Mouse (Mus musculus): ENCODE measurements around the gene Irak1. TPM values are rescaled to one million over a fixed set of nuclear protein-coding genes. Genes with fewer than 3 reads are reported as not detected.
A peak's percentile ranks its signal among the peaks of the same experiment; 100 is the strongest.

Gene Irak1
- polyA plus RNA-seq, 1 experiment from 2014 or later: 64.8 TPM

DNA sequence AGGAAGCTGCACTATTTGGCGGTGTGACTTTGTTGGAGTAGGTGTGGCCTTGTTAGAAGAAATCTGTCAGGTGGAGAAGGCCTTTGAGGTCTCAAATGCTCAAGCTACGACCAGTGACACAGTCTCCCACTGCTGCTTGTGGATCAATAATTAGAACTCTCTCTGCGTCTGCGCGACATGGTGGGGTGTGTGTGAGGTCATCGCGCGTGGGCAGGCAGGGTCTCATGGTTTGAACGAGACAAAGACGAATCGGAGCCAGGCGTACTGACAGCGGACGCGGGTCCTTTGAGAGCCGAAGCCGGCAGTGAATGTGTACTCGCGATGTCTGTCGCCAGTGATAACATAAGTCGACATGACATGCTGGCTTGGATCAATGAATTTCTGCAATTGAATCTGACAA lies 17.3 kb downstream of the Irak1 start:
- 87% methylated on average over 21 of the region's 21 CpGs for WGBS
- Histone ChIP-seq H3K9ac (ENCODE audit: low read depth, low read length) (no peak overlapping the region), H3K4me2 (replicated peaks; ENCODE audit: low read depth, low read length) (no peak overlapping the region), H3K4me1 (ENCODE audit: control insufficient read depth, insufficient read depth, low read length) (no peaks in the 10 kb centered on the region), H3K27me3 (ENCODE audit: control insufficient read depth, insufficient read depth, low read length) (no peaks in the 10 kb centered on the region), H3K27ac (ENCODE audit: low read depth, low read length) (no peak overlapping the region), H3K4me3 (ENCODE audit: low read length) (no peak overlapping the region), H3K9me3 (ENCODE audit: control insufficient read depth, low read length) (no peaks in the 10 kb centered on the region), H3K36me3 (ENCODE audit: control insufficient read depth, insufficient read depth, low read length) (no peaks in the 10 kb centered on the region)
- ATAC-seq (ENCODE audit: low FRiP score, low TSS enrichment): no peak

DNA sequence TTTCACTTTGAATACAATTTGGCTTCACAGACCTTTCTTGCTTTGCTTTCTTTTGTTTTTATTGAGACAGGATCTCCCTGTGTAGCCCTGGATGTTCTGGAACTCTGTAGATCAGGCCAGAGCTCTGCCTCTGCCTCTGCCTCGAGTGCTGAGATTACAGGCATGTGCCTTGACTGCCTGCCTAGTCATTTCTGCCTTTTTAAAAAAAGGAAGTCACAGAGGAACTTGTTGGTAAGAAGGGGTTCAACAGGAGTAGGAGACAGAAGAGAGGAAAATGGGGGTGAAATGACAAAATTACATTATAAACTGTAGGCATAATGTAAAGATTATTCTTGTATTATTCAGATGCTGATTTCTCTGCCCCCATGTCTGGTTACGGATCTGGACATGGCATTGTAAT lies 20.1 kb downstream of the Irak1 start:
- no peaks in the 10 kb centered on the region for H3K27me3 ChIP-seq (ENCODE audit: control insufficient read depth, insufficient read depth, low read length)
- no peak for ATAC-seq (ENCODE audit: low FRiP score, low TSS enrichment)
- no peaks in the 10 kb centered on the region for H3K9me3 ChIP-seq (ENCODE audit: control insufficient read depth, low read length)
- no peaks in the 10 kb centered on the region for H3K36me3 ChIP-seq (ENCODE audit: control insufficient read depth, insufficient read depth, low read length)
- no peak overlapping the region for H3K4me3 ChIP-seq (ENCODE audit: low read length)
- H3K4me1 ChIP-seq (ENCODE audit: control insufficient read depth, insufficient read depth, low read length): no peaks in the 10 kb centered on the region
- 76% methylated on average over 2 of the region's 2 CpGs for WGBS
- H3K9ac ChIP-seq (ENCODE audit: low read depth, low read length): no peak overlapping the region
- H3K27ac ChIP-seq (ENCODE audit: low read depth, low read length): no peak overlapping the region
- no peak overlapping the region for H3K4me2 ChIP-seq (replicated peaks; ENCODE audit: low read depth, low read length)

DNA sequence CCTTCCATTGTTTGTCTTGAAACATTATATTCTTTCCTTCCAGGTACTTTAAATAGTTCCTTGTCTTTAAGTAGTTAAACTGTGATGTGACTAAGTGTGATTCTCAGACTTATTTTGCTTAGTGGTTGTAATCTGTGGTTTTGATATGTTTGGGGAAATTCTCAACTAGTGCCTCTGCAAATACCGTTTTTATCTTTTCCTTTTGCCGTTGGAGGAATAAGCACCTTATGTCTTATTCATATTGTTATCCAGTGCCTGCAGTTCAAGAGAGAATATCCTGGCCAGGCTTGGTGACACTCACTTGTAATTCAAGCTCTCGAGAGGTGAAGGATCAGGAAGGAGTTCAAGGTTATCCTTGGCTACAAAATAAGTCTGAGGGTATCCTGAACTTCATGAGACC lies 22.7 kb downstream of the Irak1 start:
- Histone ChIP-seq H3K4me1 (ENCODE audit: control insufficient read depth, insufficient read depth, low read length) (no peaks in the 10 kb centered on the region), H3K4me2 (replicated peaks; ENCODE audit: low read depth, low read length) (no peak overlapping the region), H3K9me3 (ENCODE audit: control insufficient read depth, low read length) (no peaks in the 10 kb centered on the region), H3K9ac (ENCODE audit: low read depth, low read length) (no peak overlapping the region), H3K36me3 (ENCODE audit: control insufficient read depth, insufficient read depth, low read length) (no peaks in the 10 kb centered on the region), H3K4me3 (ENCODE audit: low read length) (no peak overlapping the region), H3K27ac (ENCODE audit: low read depth, low read length) (no peak overlapping the region), H3K27me3 (ENCODE audit: control insufficient read depth, insufficient read depth, low read length) (no peaks in the 10 kb centered on the region)
- WGBS: 53% methylated on average over 3 of the region's 3 CpGs
- no peak for ATAC-seq (ENCODE audit: low FRiP score, low TSS enrichment)

DNA sequence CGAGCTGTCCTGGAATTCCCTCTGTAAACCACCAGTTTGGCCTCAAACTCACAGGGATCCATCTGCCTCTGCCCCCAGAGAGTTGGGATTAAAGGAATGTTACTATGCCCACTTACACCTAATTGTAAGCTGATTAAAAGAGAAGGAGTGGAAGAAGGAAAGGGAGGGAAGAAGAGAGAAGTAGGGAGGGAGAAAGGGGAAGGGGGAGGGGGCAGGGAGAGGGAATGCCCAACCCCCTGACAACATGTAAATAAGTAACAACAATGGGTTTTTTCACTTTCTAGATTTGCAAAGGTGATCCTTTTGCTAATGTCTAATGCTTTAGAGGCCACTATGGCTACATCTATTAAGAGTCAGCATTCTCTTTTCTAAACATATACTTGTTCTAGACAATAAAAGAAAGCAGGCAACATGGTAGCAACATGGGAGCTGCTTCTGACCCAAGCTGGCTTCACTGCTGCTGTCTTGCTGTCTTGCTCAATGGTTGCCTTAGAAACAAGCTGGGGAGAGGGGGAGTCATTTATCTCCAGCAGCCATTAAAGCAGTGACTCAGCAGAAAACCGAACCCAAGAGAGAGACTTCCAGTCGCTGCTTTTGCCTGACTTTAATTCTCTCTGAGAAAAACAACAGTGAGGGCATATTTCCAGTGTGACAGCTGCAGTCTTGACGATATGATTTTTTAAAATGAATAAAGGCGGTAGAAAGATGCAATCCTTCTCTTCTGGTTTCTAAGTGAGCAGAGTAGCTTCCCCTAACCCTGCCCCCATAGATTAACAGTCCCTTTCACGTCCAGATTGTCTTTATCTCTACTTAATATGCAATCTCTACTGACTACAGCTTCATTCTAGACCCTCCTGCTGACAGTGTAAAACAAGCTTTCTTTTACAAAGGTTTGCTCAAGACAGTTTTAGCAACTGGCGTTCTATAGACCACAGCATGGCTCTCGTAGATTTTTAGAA lies 24.5 kb downstream of the Irak1 start:
- Histone ChIP-seq H3K4me2 (replicated peaks; ENCODE audit: low read depth, low read length) (no peak overlapping the region), H3K27me3 (ENCODE audit: control insufficient read depth, insufficient read depth, low read length) (no peaks in the 10 kb centered on the region), H3K27ac (ENCODE audit: low read depth, low read length) (peak overlapping the region; percentile 47), H3K4me3 (ENCODE audit: low read length) (no peak overlapping the region), H3K4me1 (ENCODE audit: control insufficient read depth, insufficient read depth, low read length) (no peaks in the 10 kb centered on the region), H3K9ac (ENCODE audit: low read depth, low read length) (no peak overlapping the region), H3K36me3 (ENCODE audit: control insufficient read depth, insufficient read depth, low read length) (no peaks in the 10 kb centered on the region), H3K9me3 (ENCODE audit: control insufficient read depth, low read length) (no peaks in the 10 kb centered on the region)
- peak; percentile 84 for ATAC-seq (ENCODE audit: low FRiP score, low TSS enrichment)
- 33% methylated on average over 8 of the region's 8 CpGs for WGBS

DNA sequence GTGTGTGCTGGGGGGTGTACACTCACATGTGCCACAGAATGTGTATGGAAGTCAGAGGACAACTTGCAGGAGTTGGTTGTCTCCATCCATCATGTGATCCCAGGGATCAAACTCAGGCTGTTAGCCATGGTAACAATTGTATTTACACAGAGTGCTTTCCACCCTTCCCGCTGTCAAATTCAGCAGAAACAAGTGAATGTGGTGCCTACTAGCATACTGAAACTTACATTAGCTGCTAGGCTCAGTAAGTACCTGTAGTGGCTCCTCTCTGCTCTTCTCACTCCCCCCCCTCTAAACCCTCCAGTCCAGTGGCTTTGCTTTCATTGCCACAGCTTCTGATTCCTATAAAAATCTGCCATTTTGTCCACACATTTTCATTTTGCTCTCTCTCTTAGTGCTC lies 45.9 kb downstream of the Irak1 start:
- Histone ChIP-seq H3K4me3 (ENCODE audit: low read length) (no peak overlapping the region), H3K36me3 (ENCODE audit: control insufficient read depth, insufficient read depth, low read length) (no peaks in the 10 kb centered on the region), H3K27me3 (ENCODE audit: control insufficient read depth, insufficient read depth, low read length) (no peaks in the 10 kb centered on the region), H3K4me1 (ENCODE audit: control insufficient read depth, insufficient read depth, low read length) (no peaks in the 10 kb centered on the region), H3K27ac (ENCODE audit: low read depth, low read length) (no peak overlapping the region), H3K4me2 (replicated peaks; ENCODE audit: low read depth, low read length) (no peak overlapping the region), H3K9me3 (ENCODE audit: control insufficient read depth, low read length) (no peaks in the 10 kb centered on the region), H3K9ac (ENCODE audit: low read depth, low read length) (no peak overlapping the region)
- WGBS: 83% methylated on average over 1 of the region's 1 CpGs
- no peak for ATAC-seq (ENCODE audit: low FRiP score, low TSS enrichment)

DNA sequence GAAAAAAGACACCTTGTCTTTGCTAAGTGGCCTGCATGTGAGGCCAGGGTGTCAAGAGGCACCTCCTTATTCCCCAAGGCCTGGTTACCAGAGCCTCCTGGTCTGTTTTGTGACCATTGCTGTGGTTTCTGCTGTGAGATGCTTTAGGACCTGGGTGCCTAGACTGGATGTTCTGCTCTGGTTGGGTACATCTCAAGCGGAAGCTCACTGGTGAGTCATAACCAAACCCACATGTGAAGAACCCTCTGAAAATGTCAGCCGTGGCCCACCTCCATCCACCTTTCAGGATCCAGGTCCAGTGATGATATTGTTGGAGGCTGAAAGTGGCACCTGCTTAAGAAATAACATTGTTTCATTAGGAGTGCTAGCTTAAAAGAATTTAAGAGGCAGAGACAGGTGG lies 47.4 kb downstream of the Irak1 start:
- Histone ChIP-seq H3K9me3 (ENCODE audit: control insufficient read depth, low read length) (no peaks in the 10 kb centered on the region), H3K36me3 (ENCODE audit: control insufficient read depth, insufficient read depth, low read length) (no peaks in the 10 kb centered on the region), H3K4me3 (ENCODE audit: low read length) (no peak overlapping the region), H3K4me2 (replicated peaks; ENCODE audit: low read depth, low read length) (no peak overlapping the region), H3K9ac (ENCODE audit: low read depth, low read length) (no peak overlapping the region), H3K27me3 (ENCODE audit: control insufficient read depth, insufficient read depth, low read length) (no peaks in the 10 kb centered on the region), H3K27ac (ENCODE audit: low read depth, low read length) (no peak overlapping the region), H3K4me1 (ENCODE audit: control insufficient read depth, insufficient read depth, low read length) (no peaks in the 10 kb centered on the region)
- WGBS: 95% methylated on average over 2 of the region's 2 CpGs
- no peak for ATAC-seq (ENCODE audit: low FRiP score, low TSS enrichment)

DNA sequence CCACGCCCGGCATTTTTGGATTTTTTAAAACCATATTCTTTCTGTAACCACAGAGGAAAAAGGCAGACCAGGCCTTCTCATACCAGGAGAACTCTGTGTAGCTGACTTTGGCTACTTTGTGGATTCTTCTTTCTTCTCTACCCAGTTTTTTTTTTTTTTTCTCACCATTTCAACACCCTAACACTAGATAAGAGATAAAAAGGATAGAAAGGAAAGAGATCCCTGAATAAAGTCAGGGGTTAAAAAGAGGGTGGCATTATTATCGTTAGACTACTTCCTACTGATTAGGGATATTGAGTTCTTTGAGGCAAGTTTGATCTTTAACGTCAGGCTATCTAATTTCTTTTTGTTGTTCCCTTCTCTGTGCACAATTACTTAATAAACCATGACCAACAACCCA lies 50.9 kb downstream of the Irak1 start:
- no peak for ATAC-seq (ENCODE audit: low FRiP score, low TSS enrichment)
- Histone ChIP-seq H3K4me2 (replicated peaks; ENCODE audit: low read depth, low read length) (no peak overlapping the region), H3K9ac (ENCODE audit: low read depth, low read length) (no peak overlapping the region), H3K9me3 (ENCODE audit: control insufficient read depth, low read length) (no peaks in the 10 kb centered on the region), H3K4me3 (ENCODE audit: low read length) (no peak overlapping the region), H3K4me1 (ENCODE audit: control insufficient read depth, insufficient read depth, low read length) (no peaks in the 10 kb centered on the region), H3K27me3 (ENCODE audit: control insufficient read depth, insufficient read depth, low read length) (no peaks in the 10 kb centered on the region), H3K36me3 (ENCODE audit: control insufficient read depth, insufficient read depth, low read length) (no peaks in the 10 kb centered on the region), H3K27ac (ENCODE audit: low read depth, low read length) (no peak overlapping the region)
- 79% methylated on average over 4 of the region's 4 CpGs for WGBS

DNA sequence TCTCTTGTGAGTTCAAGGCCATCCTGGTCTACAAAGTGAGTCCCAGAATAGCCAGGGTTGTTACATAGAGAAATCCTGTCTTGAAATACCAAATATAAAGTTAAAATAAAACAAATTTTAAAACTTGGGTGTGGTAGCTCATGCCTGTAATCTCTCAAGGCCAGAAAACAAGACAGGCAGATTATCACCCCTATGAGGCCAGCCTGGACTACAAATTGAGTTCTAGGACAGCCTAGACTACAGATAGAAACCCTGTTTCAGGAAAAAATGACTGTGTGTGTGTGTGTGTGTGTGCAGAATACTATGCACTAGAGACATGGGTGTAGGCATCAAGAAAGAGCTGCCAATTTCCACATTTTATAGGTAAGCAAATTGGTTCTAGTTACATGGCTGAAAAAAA lies 52.9 kb downstream of the Irak1 start:
- ATAC-seq (ENCODE audit: low FRiP score, low TSS enrichment): no peak
- no peak overlapping the region for H3K27ac ChIP-seq (ENCODE audit: low read depth, low read length)
- no peaks in the 10 kb centered on the region for H3K9me3 ChIP-seq (ENCODE audit: control insufficient read depth, low read length)
- H3K4me2 ChIP-seq (replicated peaks; ENCODE audit: low read depth, low read length): no peak overlapping the region
- no peaks in the 10 kb centered on the region for H3K4me1 ChIP-seq (ENCODE audit: control insufficient read depth, insufficient read depth, low read length)
- no peak overlapping the region for H3K9ac ChIP-seq (ENCODE audit: low read depth, low read length)
- no peak overlapping the region for H3K4me3 ChIP-seq (ENCODE audit: low read length)
- no peaks in the 10 kb centered on the region for H3K27me3 ChIP-seq (ENCODE audit: control insufficient read depth, insufficient read depth, low read length)
- no peaks in the 10 kb centered on the region for H3K36me3 ChIP-seq (ENCODE audit: control insufficient read depth, insufficient read depth, low read length)

DNA sequence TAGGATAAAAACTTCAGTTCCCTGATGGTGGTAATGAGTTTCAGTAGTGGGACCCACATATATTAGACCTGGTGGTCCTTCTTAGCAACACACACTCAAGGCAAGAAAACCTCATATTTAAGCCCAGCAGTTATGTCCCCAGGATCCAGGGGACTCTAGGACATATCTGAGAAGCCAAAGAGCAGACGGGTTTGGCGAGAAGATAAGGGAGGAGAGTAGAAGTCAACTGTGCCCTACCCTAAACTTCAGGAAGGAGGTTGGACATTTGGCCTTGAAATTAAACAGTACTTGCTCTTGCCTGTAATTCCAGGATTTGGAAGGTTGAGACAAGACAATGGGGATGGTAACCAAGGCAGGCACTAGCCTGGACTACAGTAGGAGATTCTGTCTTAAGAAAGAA lies 54.0 kb downstream of the Irak1 start:
- Histone ChIP-seq H3K9me3 (ENCODE audit: control insufficient read depth, low read length) (no peaks in the 10 kb centered on the region), H3K27me3 (ENCODE audit: control insufficient read depth, insufficient read depth, low read length) (no peaks in the 10 kb centered on the region), H3K4me3 (ENCODE audit: low read length) (no peak overlapping the region), H3K27ac (ENCODE audit: low read depth, low read length) (no peak overlapping the region), H3K36me3 (ENCODE audit: control insufficient read depth, insufficient read depth, low read length) (no peaks in the 10 kb centered on the region), H3K4me2 (replicated peaks; ENCODE audit: low read depth, low read length) (no peak overlapping the region), H3K4me1 (ENCODE audit: control insufficient read depth, insufficient read depth, low read length) (no peaks in the 10 kb centered on the region), H3K9ac (ENCODE audit: low read depth, low read length) (no peak overlapping the region)
- 96% methylated on average over 2 of the region's 2 CpGs for WGBS
- no peak for ATAC-seq (ENCODE audit: low FRiP score, low TSS enrichment)
